Mouse (Mus musculus): ENCODE measurements around the gene Gins1.

DNA sequence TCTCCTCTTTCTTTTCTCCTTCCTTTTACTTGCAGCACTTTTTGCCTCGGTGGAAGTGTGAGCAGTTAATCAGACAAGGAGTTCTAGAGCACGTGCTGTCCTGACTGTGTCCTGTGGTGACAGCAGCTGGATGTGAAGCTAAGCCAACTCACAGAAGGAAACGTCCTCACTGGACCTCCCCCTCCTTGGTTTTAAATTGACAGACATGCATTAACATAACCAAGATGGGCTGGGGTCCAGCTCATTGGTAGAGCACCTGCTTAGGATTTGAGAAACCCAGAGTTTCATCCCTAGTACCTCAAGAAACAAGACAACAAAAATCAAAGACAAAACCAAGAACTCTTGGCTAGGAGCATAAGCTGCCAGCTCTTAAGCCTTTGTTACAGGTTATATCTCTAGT, 25.6 kb downstream of the Gins1 start:
- TF ChIP-seq CTCF (IDR thresholded peaks at IDR 0.05; ENCODE audit: control insufficient read depth, insufficient read depth, insufficient replicate concordance, low read depth, low read length): no peak
- no peak for TF ChIP-seq POLR2A (IDR thresholded peaks at IDR 0.05; ENCODE audit: control insufficient read depth, low read depth, low read length)

Data from testis, adult 2 months (tissue).